Mouse (Mus musculus): Measurements from ENCODE around the gene Mapk1ip1l. TPM values are rescaled to one million over a fixed set of nuclear protein-coding genes. Genes with fewer than 3 reads are reported as not detected.

The Mapk1ip1l gene
- polyA plus RNA-seq, 1 experiment, result 42.8 TPM

DNA sequence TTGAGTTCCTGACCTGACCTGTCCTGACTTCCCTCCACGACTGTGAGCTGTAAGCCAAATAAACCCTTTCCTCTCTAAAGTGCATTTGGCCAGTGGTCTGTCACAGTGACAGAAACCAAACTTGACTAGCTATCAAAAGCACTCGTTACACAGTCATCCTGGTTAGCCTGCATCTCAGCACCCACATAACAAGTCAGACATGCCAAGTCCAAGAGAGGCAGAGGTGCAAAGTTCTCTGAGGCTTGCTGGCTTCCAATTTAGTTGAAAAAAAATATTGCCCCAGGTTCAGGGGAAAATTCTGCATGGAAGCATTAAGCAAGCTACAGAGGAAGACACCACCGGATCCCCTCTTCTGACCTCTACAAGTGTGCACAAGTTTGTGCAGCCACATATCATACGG is 55.2 kb downstream of the Mapk1ip1l start:
- H3K36me3 ChIP-seq (ENCODE audit: control insufficient read depth, insufficient read depth), result no peaks in the 10 kb centered on the region
- no peaks in the 10 kb centered on the region for H3K79me3 ChIP-seq (ENCODE audit: low read depth)
- H3K79me2 ChIP-seq (ENCODE audit: control insufficient read depth, insufficient read depth), result no peaks in the 10 kb centered on the region
- TF ChIP-seq MYOD1 (IDR thresholded peaks at IDR 0.05; ENCODE audit: control insufficient read depth, insufficient read length, low read depth) (no peak), MAX (IDR thresholded peaks at IDR 0.05) (no peak), USF1 (IDR thresholded peaks at IDR 0.05; ENCODE audit: low read depth) (no peak), MYOG (IDR thresholded peaks at IDR 0.05; ENCODE audit: control insufficient read depth, extremely low read depth, insufficient read length) (no peak), CTCF (IDR thresholded peaks at IDR 0.05; ENCODE audit: control insufficient read depth, insufficient read depth, insufficient read length) (no peak), FOSL1 (IDR thresholded peaks at IDR 0.05; ENCODE audit: insufficient read depth, low read length, poor library complexity, severe bottlenecking) (no peak), CEBPB (IDR thresholded peaks at IDR 0.05; ENCODE audit: low read depth) (no peak)
- H3ac ChIP-seq (ENCODE audit: control insufficient read depth, insufficient read length, low read depth), result no peak overlapping the region
- no peaks in the 10 kb centered on the region for H3K27me3 ChIP-seq (ENCODE audit: control insufficient read depth, insufficient read depth, insufficient read length)
- H3K4me3 ChIP-seq (ENCODE audit: insufficient read depth, poor library complexity, severe bottlenecking), result no peak overlapping the region

DNA sequence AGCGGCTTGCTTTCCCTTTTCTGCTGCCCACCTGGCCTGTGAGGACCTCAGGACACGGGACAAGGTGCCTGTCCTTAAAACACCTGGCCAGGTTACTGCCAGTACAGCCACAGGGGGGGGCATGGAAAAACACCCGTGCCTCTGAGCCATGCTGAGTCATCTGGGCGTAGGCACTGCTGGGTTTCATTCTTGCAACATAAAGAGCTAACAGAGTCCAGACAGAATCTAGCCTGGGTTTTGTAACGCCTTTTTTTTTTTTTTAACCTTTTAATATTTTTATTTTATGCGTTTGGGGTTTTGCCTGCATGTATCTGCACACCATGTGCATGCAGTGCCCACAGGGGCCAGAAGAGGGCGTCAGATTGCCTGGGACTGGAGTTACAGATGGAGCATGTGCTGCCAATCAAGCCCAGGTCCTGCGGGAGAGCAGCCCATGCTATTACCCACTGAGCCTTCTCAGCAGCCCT is 56.1 kb downstream of the Mapk1ip1l start:
- H3K36me3 ChIP-seq (ENCODE audit: control insufficient read depth, insufficient read depth), result no peaks in the 10 kb centered on the region
- H3ac ChIP-seq (ENCODE audit: control insufficient read depth, insufficient read length, low read depth), result no peak overlapping the region
- no peaks in the 10 kb centered on the region for H3K27me3 ChIP-seq (ENCODE audit: control insufficient read depth, insufficient read depth, insufficient read length)
- H3K79me3 ChIP-seq (ENCODE audit: low read depth), result no peaks in the 10 kb centered on the region
- TF ChIP-seq FOSL1 (IDR thresholded peaks at IDR 0.05; ENCODE audit: insufficient read depth, low read length, poor library complexity, severe bottlenecking) (peak; percentile 40), USF1 (IDR thresholded peaks at IDR 0.05; ENCODE audit: low read depth) (no peak), CEBPB (IDR thresholded peaks at IDR 0.05; ENCODE audit: low read depth) (peak; percentile 93), MYOD1 (IDR thresholded peaks at IDR 0.05; ENCODE audit: control insufficient read depth, insufficient read length, low read depth) (peak; percentile 59), MAX (IDR thresholded peaks at IDR 0.05) (no peak), MYOG (IDR thresholded peaks at IDR 0.05; ENCODE audit: control insufficient read depth, extremely low read depth, insufficient read length) (no peak), CTCF (IDR thresholded peaks at IDR 0.05; ENCODE audit: control insufficient read depth, insufficient read depth, insufficient read length) (no peak)
- no peak overlapping the region for H3K4me3 ChIP-seq (ENCODE audit: insufficient read depth, poor library complexity, severe bottlenecking)
- no peaks in the 10 kb centered on the region for H3K79me2 ChIP-seq (ENCODE audit: control insufficient read depth, insufficient read depth)

DNA sequence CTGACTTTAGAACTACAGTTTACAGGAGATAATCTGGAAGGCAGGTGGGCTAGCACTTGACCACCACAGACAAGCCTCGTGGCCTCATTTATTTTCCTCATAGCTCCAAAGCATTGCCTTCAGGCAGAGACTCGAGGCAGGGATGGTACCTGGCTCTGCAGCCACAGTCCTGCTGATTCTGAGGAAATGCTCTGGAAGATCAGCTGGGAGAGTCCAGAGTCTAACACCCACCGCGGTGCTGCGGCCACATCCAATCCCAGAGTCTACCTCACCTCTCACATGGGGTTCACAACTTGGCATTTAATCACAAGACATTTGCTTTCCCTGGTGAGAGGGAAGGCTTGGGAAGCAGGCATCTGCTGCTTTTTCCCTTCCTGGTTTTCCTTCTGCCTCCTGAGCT is 56.9 kb downstream of the Mapk1ip1l start:
- Histone ChIP-seq H3ac (ENCODE audit: control insufficient read depth, insufficient read length, low read depth) (no peak overlapping the region), H3K4me3 (ENCODE audit: insufficient read depth, poor library complexity, severe bottlenecking) (no peak overlapping the region), H3K27me3 (ENCODE audit: control insufficient read depth, insufficient read depth, insufficient read length) (no peaks in the 10 kb centered on the region), H3K79me3 (ENCODE audit: low read depth) (no peaks in the 10 kb centered on the region), H3K79me2 (ENCODE audit: control insufficient read depth, insufficient read depth) (no peaks in the 10 kb centered on the region), H3K36me3 (ENCODE audit: control insufficient read depth, insufficient read depth) (no peaks in the 10 kb centered on the region)
- TF ChIP-seq USF1 (IDR thresholded peaks at IDR 0.05; ENCODE audit: low read depth) (no peak), MYOD1 (IDR thresholded peaks at IDR 0.05; ENCODE audit: control insufficient read depth, insufficient read length, low read depth) (no peak), CTCF (IDR thresholded peaks at IDR 0.05; ENCODE audit: control insufficient read depth, insufficient read depth, insufficient read length) (no peak), FOSL1 (IDR thresholded peaks at IDR 0.05; ENCODE audit: insufficient read depth, low read length, poor library complexity, severe bottlenecking) (no peak), CEBPB (IDR thresholded peaks at IDR 0.05; ENCODE audit: low read depth) (no peak)

DNA sequence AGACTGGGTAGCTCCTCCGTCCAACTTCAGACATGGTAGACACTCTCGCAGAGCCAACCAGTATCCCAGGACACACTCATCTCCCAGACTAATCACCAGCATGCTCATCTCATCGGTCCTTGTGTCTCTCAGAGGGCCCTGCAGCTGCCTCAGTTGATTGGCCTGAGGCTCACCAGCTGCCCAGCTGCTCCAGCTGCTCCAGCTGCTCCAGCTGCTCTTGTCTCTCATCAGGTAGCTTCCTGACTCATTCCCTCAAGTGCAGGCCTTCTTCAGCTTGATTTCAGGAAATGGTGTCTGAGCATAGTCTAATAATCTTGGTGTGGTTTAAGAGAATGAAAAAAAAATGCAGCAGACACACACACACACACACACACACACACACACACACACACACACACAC is 58.6 kb downstream of the Mapk1ip1l start:
- no peaks in the 10 kb centered on the region for H3K79me3 ChIP-seq (ENCODE audit: low read depth)
- H3K36me3 ChIP-seq (ENCODE audit: control insufficient read depth, insufficient read depth), result no peaks in the 10 kb centered on the region
- no peaks in the 10 kb centered on the region for H3K27me3 ChIP-seq (ENCODE audit: control insufficient read depth, insufficient read depth, insufficient read length)
- no peak for TF ChIP-seq CTCF (IDR thresholded peaks at IDR 0.05; ENCODE audit: control insufficient read depth, insufficient read depth, insufficient read length)
- no peak for TF ChIP-seq MAX (IDR thresholded peaks at IDR 0.05)
- peak; percentile 100 for TF ChIP-seq MYOD1 (IDR thresholded peaks at IDR 0.05; ENCODE audit: control insufficient read depth, insufficient read length, low read depth)
- peak; percentile 49 for TF ChIP-seq FOSL1 (IDR thresholded peaks at IDR 0.05; ENCODE audit: insufficient read depth, low read length, poor library complexity, severe bottlenecking)
- H3K79me2 ChIP-seq (ENCODE audit: control insufficient read depth, insufficient read depth), result no peaks in the 10 kb centered on the region
- no peak overlapping the region for H3K4me3 ChIP-seq (ENCODE audit: insufficient read depth, poor library complexity, severe bottlenecking)
- no peak overlapping the region for H3ac ChIP-seq (ENCODE audit: control insufficient read depth, insufficient read length, low read depth)

DNA sequence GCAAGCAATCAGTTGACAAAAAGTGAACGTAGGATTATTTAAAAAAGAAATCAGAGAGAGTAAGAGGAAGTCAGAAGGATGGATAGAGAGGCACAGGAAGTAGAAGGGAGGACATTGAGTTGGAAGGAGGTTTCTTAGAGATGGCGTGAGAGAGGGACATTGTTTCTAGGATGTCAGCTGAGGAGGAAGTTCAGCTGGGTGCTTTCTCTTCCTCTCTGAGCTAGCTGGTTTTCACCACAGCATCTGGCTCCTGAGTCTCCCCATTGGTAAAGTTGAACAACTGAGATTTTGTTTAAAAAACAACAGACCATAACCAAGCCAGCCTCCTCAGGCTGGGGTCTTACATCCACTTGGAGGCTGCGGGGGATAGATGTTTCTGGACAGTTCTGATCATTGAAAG is 61.5 kb downstream of the Mapk1ip1l start:
- TF ChIP-seq MYOG (IDR thresholded peaks at IDR 0.05; ENCODE audit: control insufficient read depth, extremely low read depth, insufficient read length), result no peak
- no peak for TF ChIP-seq FOSL1 (IDR thresholded peaks at IDR 0.05; ENCODE audit: insufficient read depth, low read length, poor library complexity, severe bottlenecking)
- no peak for TF ChIP-seq MAX (IDR thresholded peaks at IDR 0.05)
- TF ChIP-seq MYOD1 (IDR thresholded peaks at IDR 0.05; ENCODE audit: control insufficient read depth, insufficient read length, low read depth), result no peak
- TF ChIP-seq USF1 (IDR thresholded peaks at IDR 0.05; ENCODE audit: low read depth), result no peak
- TF ChIP-seq CTCF (IDR thresholded peaks at IDR 0.05; ENCODE audit: control insufficient read depth, insufficient read depth, insufficient read length), result no peak
- TF ChIP-seq CEBPB (IDR thresholded peaks at IDR 0.05; ENCODE audit: low read depth), result no peak
- Histone ChIP-seq H3K27me3 (ENCODE audit: control insufficient read depth, insufficient read depth, insufficient read length) (no peaks in the 10 kb centered on the region), H3K79me3 (ENCODE audit: low read depth) (no peaks in the 10 kb centered on the region), H3K4me3 (ENCODE audit: insufficient read depth, poor library complexity, severe bottlenecking) (no peak overlapping the region), H3K79me2 (ENCODE audit: control insufficient read depth, insufficient read depth) (no peaks in the 10 kb centered on the region), H3ac (ENCODE audit: control insufficient read depth, insufficient read length, low read depth) (no peak overlapping the region), H3K36me3 (ENCODE audit: control insufficient read depth, insufficient read depth) (no peaks in the 10 kb centered on the region)

DNA sequence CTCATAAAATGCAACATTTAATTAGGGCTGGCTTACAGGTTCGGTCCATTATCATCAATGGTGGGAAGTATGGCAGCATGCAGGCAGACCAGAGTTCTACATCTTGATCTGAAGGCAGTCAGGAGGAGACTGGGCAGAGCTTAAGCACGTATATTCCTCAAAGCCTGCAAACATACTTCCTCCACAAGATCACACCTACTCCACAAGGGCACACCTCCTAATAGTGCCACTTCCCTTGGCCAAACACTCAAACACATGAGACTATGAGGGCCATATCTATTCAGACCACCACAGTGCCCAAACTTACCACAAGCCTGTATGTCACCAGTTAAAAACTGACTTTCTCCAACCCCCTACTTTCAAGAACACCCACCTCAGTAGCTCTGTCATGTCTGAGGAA is 63.4 kb downstream of the Mapk1ip1l start:
- Histone ChIP-seq H3ac (ENCODE audit: control insufficient read depth, insufficient read length, low read depth) (no peak overlapping the region), H3K4me3 (ENCODE audit: insufficient read depth, poor library complexity, severe bottlenecking) (no peak overlapping the region), H3K36me3 (ENCODE audit: control insufficient read depth, insufficient read depth) (no peaks in the 10 kb centered on the region), H3K27me3 (ENCODE audit: control insufficient read depth, insufficient read depth, insufficient read length) (no peaks in the 10 kb centered on the region), H3K79me2 (ENCODE audit: control insufficient read depth, insufficient read depth) (no peaks in the 10 kb centered on the region), H3K79me3 (ENCODE audit: low read depth) (no peaks in the 10 kb centered on the region)
- TF ChIP-seq MYOD1 (IDR thresholded peaks at IDR 0.05; ENCODE audit: control insufficient read depth, insufficient read length, low read depth) (no peak), CEBPB (IDR thresholded peaks at IDR 0.05; ENCODE audit: low read depth) (no peak), MAX (IDR thresholded peaks at IDR 0.05) (no peak), MYOG (IDR thresholded peaks at IDR 0.05; ENCODE audit: control insufficient read depth, extremely low read depth, insufficient read length) (no peak), CTCF (IDR thresholded peaks at IDR 0.05; ENCODE audit: control insufficient read depth, insufficient read depth, insufficient read length) (no peak), FOSL1 (IDR thresholded peaks at IDR 0.05; ENCODE audit: insufficient read depth, low read length, poor library complexity, severe bottlenecking) (no peak)

Data from C2C12 (cell line).